Mouse (Mus musculus): Measurements from ENCODE around the gene Ndufs8.

Gene Ndufs8

DNA sequence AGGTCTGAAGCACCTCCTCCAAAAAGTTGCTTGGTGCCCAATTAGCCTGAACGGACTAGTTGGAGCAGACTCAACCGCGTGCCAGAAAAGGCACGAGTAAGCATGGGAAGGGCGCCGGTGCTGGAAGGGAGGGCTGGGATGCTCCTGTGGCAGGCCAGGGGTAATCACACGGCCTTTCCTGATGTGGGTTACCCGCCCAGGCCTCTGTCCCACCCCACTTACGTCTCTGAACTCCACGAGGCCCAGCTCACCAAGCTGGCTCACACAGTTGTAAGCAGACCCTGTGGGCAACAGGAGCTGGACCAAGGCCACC, 8.3 kb downstream of the Ndufs8 start:
- DNase-seq (ENCODE audit: low spot score), result no peak

GRCm38 (mm10) chr19:3903648-3904362, 8.8 kb downstream of the Ndufs8 start:
- DNase-seq (ENCODE audit: low spot score), result no peak

DNA sequence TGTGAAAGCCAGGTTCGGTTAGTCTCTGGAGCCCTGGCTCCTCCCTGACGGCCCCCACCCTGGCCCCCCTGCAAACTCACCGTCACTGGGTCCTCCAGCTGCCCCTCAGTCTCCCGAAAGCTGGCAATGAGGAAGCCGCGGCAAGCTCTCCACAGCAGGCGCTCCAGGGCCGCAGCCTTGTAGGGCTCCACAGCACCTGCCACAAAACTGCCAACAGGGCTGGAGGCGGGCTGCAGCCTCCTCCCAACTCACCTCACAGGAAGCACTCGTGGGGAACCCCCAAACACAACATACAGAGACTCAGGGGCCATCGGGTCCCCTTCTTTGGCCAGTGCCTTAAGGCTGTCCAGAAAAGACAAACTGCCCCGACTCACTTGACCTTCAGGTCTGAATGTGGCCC, 9.6 kb downstream of the Ndufs8 start:
- DNase-seq (ENCODE audit: low spot score), result no peak

- no peak for DNase-seq (ENCODE audit: low spot score)
Measured at GRCm38 (mm10) chr19:3899618-3900017, 13.0 kb downstream of the Ndufs8 start.

- DNase-seq (ENCODE audit: low spot score), result no peak
Measured at GRCm38 (mm10) chr19:3898952-3899351, 13.6 kb downstream of the Ndufs8 start.

GRCm38 (mm10) chr19:3897557-3897956, 15.0 kb downstream of the Ndufs8 start:
- DNase-seq (ENCODE audit: low spot score), result no peak

GRCm38 (mm10) chr19:3896208-3896607, 16.4 kb downstream of the Ndufs8 start:
- no peak for DNase-seq (ENCODE audit: low spot score)

DNA sequence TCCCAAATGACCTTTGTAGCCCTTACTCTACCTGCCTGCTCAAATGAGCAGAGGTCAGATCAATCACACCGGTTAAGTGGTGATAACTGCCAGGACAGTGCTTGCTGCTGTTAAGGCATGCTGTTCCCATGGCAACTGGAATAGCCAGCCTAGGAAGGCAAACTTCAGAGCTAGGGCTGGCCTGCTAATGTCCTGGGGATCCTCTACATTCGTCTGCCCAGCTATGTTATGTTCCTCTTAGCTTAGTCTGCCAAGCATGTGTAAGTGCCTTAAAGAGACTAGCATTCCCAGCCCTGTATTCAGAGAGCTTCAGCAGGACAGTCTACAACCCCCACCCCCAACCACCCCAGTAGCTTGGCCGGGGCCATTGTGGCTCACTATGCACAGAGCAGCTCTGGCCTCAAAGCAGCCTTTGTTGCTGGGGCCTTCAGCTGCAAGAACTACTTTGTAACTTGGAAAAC, 17.4 kb downstream of the Ndufs8 start:
- DNase-seq (ENCODE audit: low spot score), result no peak

- no peak for DNase-seq (ENCODE audit: low spot score)
Measured at GRCm38 (mm10) chr19:3894294-3894693, 18.3 kb downstream of the Ndufs8 start.

GRCm38 (mm10) chr19:3893545-3894116, 18.9 kb downstream of the Ndufs8 start:
- DNase-seq (ENCODE audit: low spot score), result no peak

DNA sequence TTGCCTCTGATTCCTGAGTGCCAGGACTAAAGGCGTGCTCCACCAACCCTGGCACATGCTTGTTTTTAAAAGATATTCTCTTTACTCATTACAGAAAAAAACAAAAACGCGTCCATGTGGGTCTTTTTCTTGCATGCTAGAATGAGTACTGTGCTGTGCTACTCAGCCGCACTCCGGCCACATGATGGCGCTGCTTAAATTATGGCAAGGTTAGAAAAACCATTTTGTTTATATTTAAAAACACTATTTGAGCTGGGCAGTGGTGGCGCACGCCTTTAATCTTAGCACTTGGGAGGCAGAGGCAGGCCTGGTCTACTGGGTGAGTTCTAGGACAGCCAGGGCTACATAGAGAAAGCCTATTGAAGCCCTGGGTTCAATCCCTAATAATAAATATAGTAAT, 22.4 kb downstream of the Ndufs8 start:
- no peak for DNase-seq (ENCODE audit: low spot score)

- no peak for DNase-seq (ENCODE audit: low spot score)
Measured at GRCm38 (mm10) chr19:3889096-3889495, 23.5 kb downstream of the Ndufs8 start.

GRCm38 (mm10) chr19:3884325-3884990, 28.1 kb downstream of the Ndufs8 start:
- no peak for DNase-seq (ENCODE audit: low spot score)

DNA sequence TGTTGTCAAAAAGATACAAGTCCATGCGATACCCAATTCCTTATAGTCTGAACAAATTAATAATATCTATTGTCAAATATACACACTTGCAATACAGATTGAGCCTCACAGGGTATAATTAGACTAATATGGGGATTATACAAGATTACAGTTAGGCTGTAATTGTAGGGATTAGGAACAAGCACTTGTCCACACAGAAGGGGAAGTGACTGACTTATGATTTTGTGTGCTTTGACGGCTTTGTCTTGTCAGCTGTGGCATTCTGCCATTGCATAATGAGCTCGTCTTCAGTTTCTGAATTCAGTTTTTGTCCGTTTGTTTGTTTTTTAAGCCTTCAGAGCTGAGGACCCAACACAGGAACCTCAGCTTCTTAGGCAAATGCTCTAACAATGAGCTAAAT, 30.4 kb downstream of the Ndufs8 start:
- DNase-seq (ENCODE audit: low spot score), result no peak

DNA sequence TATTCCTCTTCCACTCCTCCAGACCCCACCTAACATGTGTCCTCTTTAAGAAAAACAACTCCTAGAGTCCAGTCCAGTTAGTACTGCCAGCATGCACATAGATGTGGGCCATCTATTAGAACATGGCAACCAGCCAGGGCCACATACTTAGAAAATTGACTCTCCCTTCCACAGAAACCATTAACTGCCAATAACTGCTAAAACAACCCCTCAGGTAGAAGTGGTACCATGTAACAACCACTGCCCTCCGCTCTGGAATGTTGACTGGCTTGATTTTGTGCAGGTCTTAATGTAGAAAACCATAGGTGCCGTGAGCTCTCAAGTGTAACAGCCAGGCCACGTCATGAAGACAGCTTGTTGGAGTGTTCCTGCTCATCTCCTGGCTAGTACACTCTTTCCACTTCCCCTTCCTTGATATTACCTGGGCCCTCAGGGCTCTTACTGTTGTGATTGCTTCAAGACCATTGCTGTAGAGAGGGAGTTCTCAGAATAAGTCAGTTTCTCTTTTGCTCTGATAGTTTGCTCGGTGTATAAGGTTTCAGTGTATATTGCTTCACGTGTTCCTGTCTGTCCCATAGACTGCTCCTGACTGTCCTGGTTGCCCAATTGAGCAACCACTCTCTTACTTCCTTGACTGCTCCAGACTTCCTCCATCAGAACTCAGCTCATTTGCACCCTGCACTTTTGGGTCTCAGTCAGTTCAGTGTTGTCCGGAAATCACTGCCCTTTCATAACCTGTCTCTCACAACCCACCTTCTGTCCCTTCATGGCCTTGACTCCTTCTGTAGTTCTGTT, 32.3 kb downstream of the Ndufs8 start:
- no peak for DNase-seq (ENCODE audit: low spot score)

DNA sequence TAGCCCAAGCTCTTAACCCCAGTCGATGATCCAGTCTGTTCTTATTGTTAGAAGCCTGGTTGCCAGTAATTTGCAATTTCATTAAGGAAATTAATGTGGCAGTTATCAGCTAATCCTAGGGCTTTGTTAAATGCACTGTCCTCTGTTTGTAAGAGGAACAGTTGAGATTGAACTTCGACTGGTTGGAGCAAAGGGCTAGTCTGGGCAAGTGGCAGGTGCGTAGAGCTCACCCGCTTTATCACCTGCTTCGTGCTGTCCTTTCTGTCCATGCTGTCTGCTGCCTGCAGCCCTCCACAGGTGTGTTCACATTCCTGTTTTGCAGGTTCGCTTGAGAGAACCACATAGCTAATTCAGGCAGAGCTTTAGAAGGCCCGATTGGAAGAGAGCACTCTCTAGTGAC, 37.5 kb downstream of the Ndufs8 start:
- DNase-seq (ENCODE audit: low spot score), result no peak

- no peak for DNase-seq (ENCODE audit: low spot score)
Measured at GRCm38 (mm10) chr19:3872373-3872772, 40.2 kb downstream of the Ndufs8 start.

- no peak for DNase-seq (ENCODE audit: low spot score)
Measured at GRCm38 (mm10) chr19:3871468-3871867, 41.1 kb downstream of the Ndufs8 start.

GRCm38 (mm10) chr19:3868290-3868689, 44.3 kb downstream of the Ndufs8 start:
- no peak for DNase-seq (ENCODE audit: low spot score)

GRCm38 (mm10) chr19:3864960-3865359, 47.6 kb downstream of the Ndufs8 start:
- no peak for DNase-seq (ENCODE audit: low spot score)

DNA sequence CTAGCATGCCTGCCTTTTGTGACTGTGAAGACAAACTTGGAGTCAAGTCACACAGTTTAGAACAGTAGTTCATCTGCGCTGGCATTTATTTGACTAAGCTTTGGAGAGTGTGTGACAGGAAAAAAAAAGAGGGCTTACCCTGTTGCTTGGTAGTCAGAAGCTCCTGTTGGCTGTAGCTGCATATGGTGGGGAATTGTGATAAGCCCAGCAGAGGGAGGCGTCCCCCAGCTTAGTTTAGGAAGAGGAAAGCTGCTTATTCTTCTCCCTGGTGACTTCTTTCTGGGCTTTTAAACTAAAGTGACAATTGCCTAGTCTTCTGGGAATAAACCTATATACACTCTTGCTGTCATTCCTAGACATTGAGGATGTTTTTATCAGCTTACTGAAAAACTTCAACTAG, 49.9 kb downstream of the Ndufs8 start:
- no peak for DNase-seq (ENCODE audit: low spot score)
